Mouse (Mus musculus): ENCODE data around the gene Enox1.

DNA sequence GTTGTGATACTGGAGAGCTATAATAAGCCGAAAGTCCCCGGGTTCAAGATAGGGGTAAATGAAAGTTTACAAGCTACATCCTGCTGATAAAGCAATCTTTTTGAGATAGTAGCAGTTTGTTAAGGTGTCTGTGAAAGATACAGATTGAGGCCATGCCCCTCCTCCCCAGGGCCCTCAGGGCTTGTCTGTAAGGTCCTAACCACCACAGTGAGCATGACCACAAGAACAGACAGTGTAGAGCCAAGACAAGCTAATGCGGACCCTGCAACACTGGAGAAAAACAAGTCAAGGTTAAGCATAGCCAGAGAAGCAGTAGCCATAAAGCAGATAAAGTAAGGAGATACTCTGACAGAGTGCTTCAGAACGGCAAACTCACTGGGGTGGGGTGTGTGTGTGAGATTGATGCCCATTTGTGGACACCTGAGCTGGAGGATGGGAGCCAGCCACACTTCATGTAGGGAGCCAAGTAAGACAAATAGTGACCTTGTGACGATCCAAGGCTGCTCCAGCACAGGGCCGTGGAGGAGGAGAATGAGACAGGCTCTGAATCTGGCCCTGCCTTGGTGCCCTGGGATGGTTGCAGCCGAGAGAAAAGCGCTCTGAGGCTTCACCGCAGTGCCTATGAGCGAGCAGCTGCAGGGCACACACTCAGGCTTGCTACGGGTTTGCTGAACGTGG, 348.0 kb downstream of the Enox1 start:
- TF ChIP-seq POLR2A (IDR thresholded peaks at IDR 0.05; ENCODE audit: insufficient read depth, low read depth, low read length) (no peak), CTCF (IDR thresholded peaks at IDR 0.05) (no peak), EP300 (IDR thresholded peaks at IDR 0.05; ENCODE audit: insufficient read depth, low read depth, low read length) (no peak)
